Mouse (Mus musculus) adrenal gland, postnatal 4 days (tissue): ENCODE results near the gene 3110082J24Rik. TPM values are rescaled to one million over a fixed set of nuclear protein-coding genes. Genes with fewer than 3 reads are reported as not detected.
"Not testable (repeated sequence)": the region's sequence is repeated elsewhere in the genome, so short reads cannot be mapped to it uniquely, and the experiment has no call there.

ENCODE experiments used
- DNase-seq, 2 experiments: peaks; one replicate each; pipeline ENCODE4 v3.0.0; 2021 to 2022; ENCODE audit warnings: low spot score in 2 of 2, mixed read lengths in 2 of 2
- total RNA-seq, 2 experiments: library from RNA; stranded (reverse); gene quantifications; 2 replicates each; pipeline ENCODE4 v1.2.3; 2021

Gene 3110082J24Rik
- total RNA-seq, 2 experiments from 2014 or later, result not detected

DNA sequence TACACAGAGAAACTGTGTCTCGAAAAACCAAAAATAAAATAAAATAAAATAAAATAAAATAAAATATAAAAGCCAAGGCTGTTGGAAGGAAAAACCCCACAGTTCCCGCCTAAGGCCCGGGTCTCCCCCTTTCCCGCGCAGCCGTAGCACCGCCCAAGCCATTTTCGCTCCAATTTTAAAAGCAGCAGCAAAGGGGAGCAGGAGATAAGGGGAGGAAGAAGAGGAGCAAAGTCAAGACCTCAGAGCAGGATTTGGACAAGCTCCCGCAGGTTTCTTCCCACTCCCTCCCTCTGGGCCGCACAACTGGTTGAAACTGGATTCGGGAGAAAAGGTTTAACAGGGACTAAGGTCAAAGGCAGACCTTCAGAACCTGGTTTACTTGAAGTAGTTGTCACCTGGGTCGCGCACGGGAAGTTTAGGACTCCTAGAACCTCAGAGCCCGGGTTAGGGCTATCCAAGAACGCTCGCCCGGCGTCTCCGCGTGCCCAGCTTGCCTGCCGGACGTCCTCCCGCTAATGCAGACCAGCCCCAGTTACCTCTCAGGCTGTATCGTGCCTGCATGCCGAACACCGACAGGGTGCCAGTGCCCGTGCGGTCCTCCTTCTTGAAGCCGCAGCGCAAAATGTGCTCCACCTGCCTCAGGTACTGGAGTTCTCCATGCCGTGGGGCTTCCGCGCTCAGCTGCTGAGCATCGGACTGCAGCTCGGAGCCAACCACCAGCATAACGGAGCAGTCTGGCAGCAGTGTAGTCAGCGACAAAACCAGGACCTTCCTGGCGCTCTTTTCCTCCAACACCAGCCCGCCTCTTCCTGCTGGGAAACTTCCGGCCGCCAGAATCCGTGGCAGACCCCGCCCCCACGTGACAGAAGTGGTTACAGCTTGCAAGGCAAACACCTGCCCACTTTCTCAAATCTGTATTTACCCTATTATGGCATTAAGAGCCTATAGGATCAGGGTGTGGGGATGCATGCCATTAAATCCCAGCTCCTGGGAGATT lies 32.8 kb downstream of the 3110082J24Rik start, which contains the start of gene Tyms:
Gene Tyms (minus strand): TSS at position 793 of the 997 bp plus-strand sequence.
- DNase-seq, result peak; percentile 41 to 59

DNA sequence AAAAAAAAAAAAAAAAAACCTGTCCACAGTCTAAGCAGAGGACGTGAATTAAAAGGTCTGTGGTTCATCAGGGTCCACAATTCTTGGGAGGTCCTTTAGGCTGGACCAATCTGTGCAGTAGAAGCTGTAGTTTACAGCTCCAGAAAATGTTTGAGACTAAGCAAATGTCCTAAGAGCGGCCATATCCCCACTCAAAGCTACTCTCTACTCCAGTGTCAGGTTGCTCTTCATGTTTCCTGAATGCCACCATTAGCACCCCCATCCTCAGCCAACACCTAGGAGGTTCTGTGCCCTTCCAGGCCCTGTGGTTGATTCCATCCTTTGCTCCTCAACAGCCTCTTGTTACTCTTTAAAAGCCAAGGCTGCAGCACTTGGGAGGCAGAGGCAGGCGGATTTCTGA lies 33.5 kb downstream of the 3110082J24Rik start:
- DNase-seq, result no peak

DNA sequence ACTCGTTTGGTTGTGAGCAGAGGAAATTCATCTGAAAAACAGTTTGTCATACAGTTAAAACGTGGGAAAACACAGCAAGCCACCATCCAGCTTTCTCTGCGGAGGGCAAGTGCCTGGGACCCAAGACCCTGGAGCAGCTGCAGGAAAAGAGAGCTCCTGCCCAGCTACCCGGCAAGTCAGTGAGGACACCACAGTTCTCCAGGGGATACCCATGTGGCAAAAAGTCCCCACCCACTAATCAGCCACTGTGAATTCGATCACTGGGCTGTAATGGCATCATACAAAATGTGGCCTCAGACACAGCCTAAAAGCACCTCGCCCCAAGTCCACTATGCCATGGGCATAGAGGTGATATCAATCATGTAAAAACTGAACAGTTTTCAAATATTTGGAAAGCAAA lies 34.2 kb downstream of the 3110082J24Rik start:
- no peak for DNase-seq

DNA sequence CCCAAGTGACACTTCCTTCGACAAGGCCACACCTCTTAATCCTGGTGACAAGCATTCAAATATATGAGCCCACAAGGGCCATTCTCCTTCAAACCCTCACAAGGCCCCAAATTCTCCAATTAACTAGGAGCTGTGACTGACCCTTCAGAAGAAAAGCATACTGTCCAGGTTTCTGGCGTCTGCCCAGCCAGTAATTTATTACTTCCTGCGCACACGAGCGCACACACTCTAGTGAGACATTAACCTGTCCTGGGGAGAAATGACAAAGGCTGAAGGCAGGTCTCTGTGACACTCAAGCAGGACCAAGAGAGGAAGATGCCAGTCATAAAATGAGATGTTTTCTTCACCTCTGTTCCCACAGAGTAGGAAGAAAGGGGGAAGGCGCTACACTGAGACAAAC lies 38.2 kb downstream of the 3110082J24Rik start:
- DNase-seq, result no peak

DNA sequence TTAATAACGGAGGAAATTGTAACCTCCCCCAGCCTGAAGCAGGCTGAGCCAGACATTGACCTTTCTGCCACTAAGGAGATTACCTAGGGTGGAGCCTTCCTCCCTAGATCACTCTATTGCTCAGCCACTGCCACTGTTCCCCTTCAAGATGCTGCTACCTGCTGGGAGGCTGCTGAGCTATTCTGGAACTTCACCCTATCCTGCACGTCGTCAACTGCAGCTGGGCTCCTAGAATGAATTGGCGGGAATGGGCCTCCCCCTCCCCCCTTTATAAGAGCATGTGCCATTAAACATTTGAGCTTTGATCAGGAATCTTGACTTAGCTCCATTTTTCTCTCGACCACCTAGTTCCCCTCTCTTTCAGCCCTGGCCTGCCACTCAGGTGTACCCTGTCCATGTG lies 46.3 kb downstream of the 3110082J24Rik start:
- DNase-seq, result not testable (repeated sequence)

DNA sequence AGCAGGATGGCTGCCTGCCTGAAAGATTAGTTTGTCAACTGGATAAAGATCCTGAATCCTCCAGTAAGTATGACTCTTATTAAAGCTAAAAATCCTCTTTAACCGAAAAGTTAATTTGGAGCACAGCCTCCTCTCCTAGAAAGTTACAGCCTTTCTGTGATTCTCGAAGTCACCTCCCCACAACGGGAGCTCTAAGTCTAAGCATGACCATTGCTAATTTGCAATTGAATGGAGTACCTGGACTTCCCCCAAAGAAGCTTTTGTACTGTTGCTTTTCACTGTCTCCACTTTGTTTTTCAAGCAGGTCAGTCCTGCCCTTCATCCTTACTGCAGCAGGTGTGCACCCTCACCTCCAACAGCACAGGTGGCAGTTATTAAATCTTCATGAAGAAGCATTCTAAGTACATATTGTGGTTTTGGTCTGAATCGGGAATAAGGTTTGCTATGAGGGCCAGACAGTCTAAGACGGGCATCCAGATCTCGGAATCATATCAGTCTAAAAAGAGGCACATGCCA lies 47.6 kb downstream of the 3110082J24Rik start:
- DNase-seq, result no peak

Other genes with a start within 250 kb of the 3110082J24Rik start
- not detected for gene Il6, start 93.0 kb downstream of the 3110082J24Rik start, total RNA-seq
- 10 to 100 TPM; 67.7 to 73.3 TPM for gene Tyms, start 32.5 kb downstream of the 3110082J24Rik start, total RNA-seq
- under 1 TPM; 0.08 to 0.23 TPM for gene Garem2, start 925 bp downstream of the 3110082J24Rik start, total RNA-seq
- gene Hadha, start 49.1 kb upstream of the 3110082J24Rik start, total RNA-seq, result 100 to 1,000 TPM; 374 to 422 TPM
- 100 to 1,000 TPM; 407 to 479 TPM for gene Hadhb, start 49.2 kb upstream of the 3110082J24Rik start, total RNA-seq
- gene Adgrf3, start 99.6 kb upstream of the 3110082J24Rik start, total RNA-seq, result under 1 TPM in 1 of 2 experiments, not detected in 1; 0.34 TPM
- 10 to 100 TPM; 27.2 to 30.9 TPM for gene Selenoi, start 126.5 kb upstream of the 3110082J24Rik start, total RNA-seq
- 1 to 10 TPM in 1 of 2 experiments, under 1 TPM in 1; 0.76 to 1.6 TPM for gene Drc1, start 175.3 kb upstream of the 3110082J24Rik start, total RNA-seq